Mouse (Mus musculus) erythroid progenitor cell, adult 5-6 weeks (primary cell): ENCODE data around the gene Rnf40. TPM values are rescaled to one million over a fixed set of nuclear protein-coding genes. Genes with fewer than 3 reads are reported as not detected.

Experiments
- ATAC-seq: replicated peaks from 2 replicates; pipeline ENCODE4 v1.8.0; 2016; ENCODE audit warnings: moderate number of reproducible peaks, mild to moderate bottlenecking, moderate TSS enrichment, inconsistent platforms; ENCODE audit not compliant: poor library complexity, low FRiP score, severe bottlenecking
- total RNA-seq, 2 experiments: library from RNA; stranded (forward) in 1 of 2; stranded (reverse) in 1 of 2; fragments of 150-400 nt in 1 of 2; fragments of 186-747, 209-891 nt in 1 of 2; gene quantifications; 2 replicates each; pipeline versions ENCODE4 v1.2.3 to v1.2.4; 2015 to 2017; ENCODE audit warnings: low replicate concordance in 2 of 2

Rnf40 gene
- total RNA-seq (2015; ENCODE audit: low replicate concordance) (22.0 and 49.9 TPM in 2 replicates), total RNA-seq (2017; ENCODE audit: low replicate concordance) (60.3 and 108 TPM in 2 replicates)

GRCm38 (mm10) chr7:127588011-127588871 is at the start of gene Rnf40, which contains the start of gene Ccdc189:
Gene Rnf40, plus strand, starts transcription at chr7:127588767.
Gene Ccdc189, minus strand, starts transcription at chr7:127588595.
- peak; percentile 86 for ATAC-seq

- no peak for ATAC-seq
These were observed 46.9 kb upstream of the Rnf40 start for GRCm38 (mm10) chr7:127541671-127542070.

GRCm38 (mm10) chr7:127549116-127549835 is 39.3 kb upstream of the Rnf40 start:
- ATAC-seq: no peak

GRCm38 (mm10) chr7:127551558-127551957 is 37.0 kb upstream of the Rnf40 start:
- ATAC-seq: no peak

- ATAC-seq: no peak
These were observed 28.0 kb upstream of the Rnf40 start for GRCm38 (mm10) chr7:127560580-127560979.

GRCm38 (mm10) chr7:127561340-127561858 is 27.2 kb upstream of the Rnf40 start, which contains the start of gene Tmem265:
Gene Tmem265, plus strand, starts transcription at chr7:127561390.
- ATAC-seq: 0 out of 2 replicates have a peak, but pooled peaks have one; percentile 23

GRCm38 (mm10) chr7:127564381-127565150 is 24.0 kb upstream of the Rnf40 start:
- no peak for ATAC-seq

- peak; percentile 99 for ATAC-seq
These were observed 15.6 kb upstream of the Rnf40 start, which contains the start of gene Phkg2 for GRCm38 (mm10) chr7:127572895-127573471. Gene Phkg2, plus strand, starts transcription at chr7:127573340.

GRCm38 (mm10) chr7:127573503-127574008 is 15.0 kb upstream of the Rnf40 start:
- no peak for ATAC-seq

- no peak for ATAC-seq
These were observed 14.5 kb upstream of the Rnf40 start for GRCm38 (mm10) chr7:127574115-127574514.

GRCm38 (mm10) chr7:127583260-127583659 is 5.3 kb upstream of the Rnf40 start:
- no peak for ATAC-seq

GRCm38 (mm10) chr7:127585031-127585430 is 3.5 kb upstream of the Rnf40 start:
- no peak for ATAC-seq

- peak; percentile 69 for ATAC-seq
These were observed 2.4 kb upstream of the Rnf40 start for GRCm38 (mm10) chr7:127586149-127586548.

- ATAC-seq: no peak
These were observed 1.4 kb upstream of the Rnf40 start for GRCm38 (mm10) chr7:127587196-127587595.

- no peak; the same call in 1 of the 2 replicates for ATAC-seq
These were observed 334 bp downstream of the Rnf40 start for GRCm38 (mm10) chr7:127588901-127589300.

GRCm38 (mm10) chr7:127589637-127590036 is 1.1 kb downstream of the Rnf40 start:
- no peak for ATAC-seq

- no peak for ATAC-seq
These were observed 2.5 kb downstream of the Rnf40 start for GRCm38 (mm10) chr7:127591108-127591507.

GRCm38 (mm10) chr7:127592575-127592974 is 4.0 kb downstream of the Rnf40 start:
- ATAC-seq: no peak

GRCm38 (mm10) chr7:127596747-127597146 is 8.2 kb downstream of the Rnf40 start:
- ATAC-seq: no peak
